Mouse (Mus musculus): ENCODE measurements around the gene Igsf21.

Gene Igsf21

DNA sequence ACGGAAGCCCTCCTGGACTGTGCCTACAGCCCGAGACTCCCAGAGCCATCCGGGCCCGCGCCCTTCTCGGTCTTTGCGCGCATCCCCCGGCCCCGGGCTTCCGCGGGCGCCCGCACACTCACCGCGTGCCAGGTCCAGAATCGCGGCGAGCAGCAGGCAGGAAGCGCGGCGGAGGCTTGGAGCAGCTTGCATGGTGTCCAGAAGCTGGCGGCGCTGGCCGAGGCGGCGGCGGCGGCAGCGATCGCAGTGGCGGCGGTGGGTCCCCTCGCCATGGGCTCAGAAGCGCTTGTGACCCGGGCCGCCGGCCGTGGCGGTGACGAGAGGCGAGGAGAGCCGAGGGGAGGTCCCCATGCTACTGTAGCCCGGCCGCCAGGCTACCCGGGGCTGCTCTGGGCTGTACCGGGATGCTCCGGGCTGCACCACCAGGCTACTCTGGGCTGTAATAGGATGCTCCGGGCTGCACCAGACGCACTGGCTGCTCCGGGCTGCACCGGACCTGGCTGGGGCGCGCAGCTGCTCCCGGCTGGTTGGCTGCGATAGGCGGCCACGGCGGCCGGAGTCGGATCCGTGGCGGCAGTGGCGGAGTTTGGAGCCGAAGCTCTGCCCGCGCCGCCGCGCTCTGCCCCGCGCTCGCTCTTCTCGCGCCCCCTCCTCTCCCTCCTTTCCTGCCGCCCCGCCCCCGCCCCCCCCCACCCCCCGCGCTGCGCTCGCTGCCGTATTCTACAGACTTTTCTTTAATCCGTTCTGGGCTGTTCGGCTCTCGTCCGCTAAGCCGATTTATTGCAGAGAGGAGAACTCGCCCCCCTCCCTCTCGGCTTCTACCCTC is at the start of gene Igsf21:
Gene Igsf21 (minus strand): TSS at position 605 of the 826 bp plus-strand sequence.
- in situ Hi-C loops (cut with MboI; ENCODE audit: low pct_unique_long_range_greater_than_20kb in 1 of 2, low sequenced_read_pairs in 2 of 2, unreplicated experiment in 1 of 2), result no loop called here

- in situ Hi-C loops (cut with MboI; ENCODE audit: low pct_unique_long_range_greater_than_20kb in 1 of 2, low sequenced_read_pairs in 2 of 2, unreplicated experiment in 1 of 2), result loop anchor here in 1 of 2 experiments (25.0 kb wide), 1 partner anchor 176 kb away; no protein-coding TSS in a partner anchor
These were observed 39.2 kb upstream of the Igsf21 start for GRCm38 (mm10) chr4:140285726-140286316.

DNA sequence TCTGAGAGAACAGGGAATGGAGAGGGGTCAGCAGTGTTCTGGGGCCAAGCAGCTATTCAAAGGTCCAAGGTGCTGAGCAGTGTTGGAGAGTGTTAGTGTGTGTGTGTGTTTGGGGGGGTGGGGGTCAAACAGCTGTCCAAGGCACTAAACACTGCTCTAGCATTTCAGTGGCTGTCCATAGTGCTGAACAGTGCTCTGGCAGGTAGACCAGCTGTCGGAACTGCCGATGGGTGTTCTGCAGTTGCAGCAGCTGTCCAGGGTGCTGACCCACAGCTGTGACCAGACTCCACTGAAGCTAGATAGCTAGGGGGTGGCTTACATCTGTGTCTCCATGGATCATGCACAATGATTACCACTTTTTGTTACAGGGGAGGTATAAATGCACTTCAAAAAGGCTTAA is 36.8 kb upstream of the Igsf21 start:
- in situ Hi-C loops (cut with MboI; ENCODE audit: low pct_unique_long_range_greater_than_20kb in 1 of 2, low sequenced_read_pairs in 2 of 2, unreplicated experiment in 1 of 2), result loop anchor here in 1 of 2 experiments (25.0 kb wide), 1 partner anchor 179 kb away; no protein-coding TSS in a partner anchor

- in situ Hi-C loops (cut with MboI; ENCODE audit: low pct_unique_long_range_greater_than_20kb in 1 of 2, low sequenced_read_pairs in 2 of 2, unreplicated experiment in 1 of 2), result loop anchor here in 1 of 2 experiments (25.0 kb wide), 1 partner anchor 184 kb away; no protein-coding TSS in a partner anchor
These were observed 31.7 kb upstream of the Igsf21 start for GRCm38 (mm10) chr4:140278269-140278668.

- in situ Hi-C loops (cut with MboI; ENCODE audit: low pct_unique_long_range_greater_than_20kb in 1 of 2, low sequenced_read_pairs in 2 of 2, unreplicated experiment in 1 of 2), result no loop called here
These were observed 25.3 kb upstream of the Igsf21 start for GRCm38 (mm10) chr4:140271913-140272312.

DNA sequence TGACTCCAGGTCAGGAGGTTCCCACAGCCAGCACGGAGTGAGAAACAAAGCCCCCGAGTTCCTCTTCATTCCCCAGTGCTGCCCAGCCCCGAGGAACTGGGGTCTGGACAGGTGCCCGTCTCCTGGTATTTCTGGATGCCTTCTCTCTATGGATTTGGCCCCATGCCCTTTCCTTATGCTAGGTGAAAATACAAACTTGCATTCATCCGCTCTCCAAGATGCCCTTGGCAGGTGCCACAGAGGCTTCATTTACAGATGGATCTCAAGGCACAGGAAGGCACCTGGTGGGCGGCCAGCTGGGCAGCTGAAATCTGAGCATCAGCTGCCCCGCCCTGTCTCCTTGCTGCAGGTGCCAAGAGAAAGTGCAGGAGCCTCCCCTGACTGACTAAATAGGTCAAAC is 23.9 kb upstream of the Igsf21 start:
- in situ Hi-C loops (cut with MboI; ENCODE audit: low pct_unique_long_range_greater_than_20kb in 1 of 2, low sequenced_read_pairs in 2 of 2, unreplicated experiment in 1 of 2), result no loop called here

DNA sequence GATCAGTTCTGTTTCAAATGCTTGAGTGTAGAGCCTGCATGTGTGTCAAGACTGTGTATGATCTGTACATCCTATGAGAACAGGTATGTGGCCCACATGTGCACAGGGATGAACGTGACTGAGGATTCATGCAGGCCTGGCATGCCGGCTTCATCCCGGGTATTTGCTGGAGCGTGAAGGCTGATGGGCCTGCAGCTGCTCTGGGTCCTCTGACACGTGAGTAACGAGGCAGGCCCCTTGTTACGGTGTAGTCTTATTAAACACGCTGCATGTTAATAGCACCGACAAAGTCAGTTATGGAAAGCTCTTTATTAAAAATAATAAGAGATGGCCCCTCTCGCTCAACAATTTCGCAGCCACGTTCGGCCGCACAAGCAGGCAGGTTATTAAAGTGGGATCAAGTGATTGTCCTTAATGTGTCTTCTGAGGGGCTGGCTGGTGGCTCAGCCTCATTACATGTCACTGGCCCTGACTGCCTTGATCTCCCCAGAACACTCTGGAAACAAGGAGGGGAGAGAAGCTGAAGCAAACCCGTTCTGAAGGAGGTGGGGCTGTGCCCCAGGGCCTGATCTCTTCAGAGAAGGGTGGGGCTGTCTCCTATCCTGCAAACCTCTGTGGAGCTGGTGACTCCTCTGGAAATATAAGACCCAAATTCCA is 22.7 kb upstream of the Igsf21 start:
- in situ Hi-C loops (cut with MboI; ENCODE audit: low pct_unique_long_range_greater_than_20kb in 1 of 2, low sequenced_read_pairs in 2 of 2, unreplicated experiment in 1 of 2), result no loop called here

DNA sequence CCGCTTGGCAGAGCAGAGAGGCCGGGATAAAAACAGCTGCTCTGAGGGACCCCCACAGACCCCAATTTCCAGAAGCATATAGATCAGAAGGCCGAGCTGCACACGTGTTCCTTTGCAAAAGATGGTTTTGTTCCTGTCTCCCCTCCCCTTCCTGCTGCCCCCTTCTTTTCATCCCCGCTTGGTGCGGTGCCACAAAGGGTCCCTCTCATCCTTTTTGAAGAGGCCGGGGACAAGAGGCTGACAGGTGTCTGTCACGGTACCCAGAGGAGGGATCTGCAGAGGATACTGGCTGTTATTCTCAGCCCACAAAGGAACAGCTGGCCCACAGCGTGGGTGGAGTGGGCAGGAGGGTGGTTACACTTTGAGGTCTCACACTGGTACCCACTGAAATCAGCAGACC is 21.3 kb upstream of the Igsf21 start:
- in situ Hi-C loops (cut with MboI; ENCODE audit: low pct_unique_long_range_greater_than_20kb in 1 of 2, low sequenced_read_pairs in 2 of 2, unreplicated experiment in 1 of 2), result no loop called here

- in situ Hi-C loops (cut with MboI; ENCODE audit: low pct_unique_long_range_greater_than_20kb in 1 of 2, low sequenced_read_pairs in 2 of 2, unreplicated experiment in 1 of 2), result no loop called here
These were observed 20.5 kb upstream of the Igsf21 start for GRCm38 (mm10) chr4:140267086-140267485.

DNA sequence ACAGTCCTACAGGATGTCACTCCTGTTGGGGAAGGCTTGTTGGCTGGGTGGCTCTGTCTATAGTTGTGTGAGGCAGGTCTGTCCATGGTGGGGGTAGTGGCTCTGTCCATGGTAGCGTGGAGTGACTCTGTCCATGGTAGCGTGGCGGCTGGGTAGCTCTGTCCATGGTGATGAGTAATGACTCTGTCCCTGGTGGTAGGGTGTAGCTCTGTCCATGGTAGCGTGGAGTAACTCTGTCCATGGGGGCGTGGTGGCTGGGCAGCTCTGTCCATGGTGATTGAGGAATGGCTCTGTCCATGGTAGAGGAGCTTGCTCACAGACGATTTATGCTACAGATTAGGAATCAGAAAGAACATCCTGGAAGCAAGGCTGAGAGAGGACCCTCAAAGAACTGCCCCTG is 12.4 kb upstream of the Igsf21 start:
- in situ Hi-C loops (cut with MboI; ENCODE audit: low pct_unique_long_range_greater_than_20kb in 1 of 2, low sequenced_read_pairs in 2 of 2, unreplicated experiment in 1 of 2), result no loop called here

DNA sequence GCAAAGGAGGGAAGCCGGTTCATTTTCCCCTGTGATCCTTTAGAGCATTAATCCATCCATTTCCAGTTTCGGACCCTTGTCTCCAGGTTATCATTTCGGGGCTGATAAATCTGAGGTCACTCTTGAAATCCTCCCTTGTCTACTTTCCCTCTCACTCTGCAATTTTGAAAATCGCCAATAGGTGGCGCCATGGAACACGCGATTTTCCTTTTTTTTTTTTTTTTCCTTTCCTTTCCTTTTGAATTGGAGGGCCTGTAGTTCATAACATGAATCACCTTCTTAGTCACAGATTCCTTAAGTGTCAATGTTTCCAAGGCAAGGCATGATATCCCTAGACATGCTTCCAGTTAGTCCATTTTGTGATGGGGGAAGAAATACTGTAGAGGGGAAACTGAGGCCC is 5.8 kb upstream of the Igsf21 start:
- in situ Hi-C loops (cut with MboI; ENCODE audit: low pct_unique_long_range_greater_than_20kb in 1 of 2, low sequenced_read_pairs in 2 of 2, unreplicated experiment in 1 of 2), result no loop called here

DNA sequence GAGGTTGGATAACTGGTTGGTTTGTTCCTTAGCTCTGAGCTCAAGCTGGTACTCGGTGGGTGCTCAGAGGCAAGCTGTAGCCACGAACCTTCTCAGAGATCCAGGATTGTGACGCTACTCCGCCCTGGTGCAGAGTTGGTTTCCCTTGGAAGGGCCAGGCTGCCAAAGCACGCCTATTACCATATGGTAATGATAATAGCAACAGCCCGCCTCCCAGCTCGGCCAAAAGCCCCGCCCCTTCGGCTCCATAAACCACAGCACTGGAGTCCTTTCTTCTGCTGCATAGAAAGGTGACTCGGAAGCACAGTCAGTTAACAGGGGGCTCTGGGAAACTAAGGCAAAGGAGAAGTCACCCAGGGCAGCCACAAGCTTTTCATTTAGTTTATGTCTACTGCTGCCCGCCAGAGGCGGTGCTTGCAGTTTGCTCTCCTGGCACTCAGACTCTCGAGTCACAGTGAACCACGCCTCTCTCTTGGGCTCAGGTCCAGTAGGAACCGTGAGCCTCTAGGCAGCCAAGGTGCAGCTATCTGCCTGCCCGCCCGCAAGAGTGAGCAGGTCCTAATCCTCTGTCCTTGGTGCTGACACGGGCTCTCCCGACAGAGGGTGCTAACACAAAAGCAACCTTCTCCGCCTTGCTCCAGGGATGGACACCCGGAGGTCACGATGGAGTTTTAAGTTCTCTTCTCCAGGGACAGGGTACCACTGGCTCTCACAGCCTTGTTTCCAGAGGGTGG is 2.6 kb upstream of the Igsf21 start:
- in situ Hi-C loops (cut with MboI; ENCODE audit: low pct_unique_long_range_greater_than_20kb in 1 of 2, low sequenced_read_pairs in 2 of 2, unreplicated experiment in 1 of 2), result no loop called here

DNA sequence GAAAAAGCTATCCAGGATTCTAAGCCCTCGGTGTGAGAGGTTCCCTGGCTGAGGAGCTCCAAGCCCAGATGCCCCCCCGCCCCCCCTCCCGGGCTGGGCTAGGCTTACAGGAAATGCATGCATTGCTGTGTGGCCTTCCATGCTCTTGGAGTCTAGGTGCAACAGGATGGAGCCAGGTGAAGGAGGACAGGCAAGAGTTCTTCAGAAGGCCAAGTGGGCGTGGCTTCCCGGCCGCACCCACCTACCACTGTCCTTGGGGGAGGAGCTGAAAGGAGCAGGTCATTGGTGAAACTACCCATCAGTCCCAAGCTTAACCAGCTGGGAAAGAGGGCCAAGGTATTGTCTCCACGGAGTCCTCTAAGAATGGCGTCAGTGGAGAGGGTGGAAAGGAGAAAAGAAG is 1.8 kb upstream of the Igsf21 start:
- in situ Hi-C loops (cut with MboI; ENCODE audit: low pct_unique_long_range_greater_than_20kb in 1 of 2, low sequenced_read_pairs in 2 of 2, unreplicated experiment in 1 of 2), result no loop called here

DNA sequence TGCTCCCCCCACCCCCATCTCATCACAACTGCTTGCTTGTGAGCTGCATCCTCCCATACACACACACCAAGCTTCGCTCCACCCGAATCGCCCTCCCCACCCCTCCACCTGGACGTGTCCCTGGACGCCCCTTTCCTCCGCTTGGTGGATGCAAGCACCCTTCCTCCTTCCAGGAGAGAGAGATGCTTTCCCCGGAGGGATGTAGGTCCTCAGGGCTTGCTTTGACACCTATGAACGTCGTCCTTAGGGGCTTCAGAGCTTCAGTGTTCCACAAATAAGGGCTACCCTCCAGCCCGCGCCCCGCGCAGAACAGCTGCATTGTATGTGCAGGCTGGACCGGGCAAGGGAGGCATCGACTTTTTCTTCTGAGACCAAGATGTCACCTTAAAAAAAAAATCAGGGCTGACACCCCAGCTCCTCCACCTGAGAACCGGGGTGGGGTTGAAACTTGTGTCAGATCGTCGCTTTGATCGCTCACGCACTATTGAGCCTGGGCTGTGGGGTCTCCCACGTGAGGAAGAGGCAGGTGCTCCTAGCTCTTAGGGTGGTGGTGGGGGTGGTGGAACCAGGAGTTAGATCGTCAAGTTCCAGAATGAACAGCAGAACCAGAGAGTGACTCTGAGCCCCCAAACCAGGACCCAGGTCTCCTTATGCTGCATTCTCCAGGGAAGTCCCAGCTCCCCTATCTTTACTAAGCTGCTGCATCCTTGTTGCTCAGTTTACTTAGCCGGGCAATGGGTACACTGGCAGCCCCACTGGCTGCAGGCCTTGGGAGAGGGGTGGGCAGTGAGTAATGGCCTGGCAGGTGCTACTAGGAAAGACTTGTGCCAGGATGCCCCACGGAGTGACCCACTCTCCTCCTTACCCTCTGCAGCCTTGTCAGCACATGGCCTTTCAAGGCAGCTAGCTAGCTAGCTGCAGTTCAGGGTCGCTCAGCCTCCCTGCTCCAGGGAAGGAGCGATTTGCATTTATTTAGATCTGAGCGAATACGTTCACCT is 721 bp upstream of the Igsf21 start:
- in situ Hi-C loops (cut with MboI; ENCODE audit: low pct_unique_long_range_greater_than_20kb in 1 of 2, low sequenced_read_pairs in 2 of 2, unreplicated experiment in 1 of 2), result no loop called here

GRCm38 (mm10) chr4:140245286-140246179 is 1.1 kb downstream of the Igsf21 start:
- in situ Hi-C loops (cut with MboI; ENCODE audit: low pct_unique_long_range_greater_than_20kb in 1 of 2, low sequenced_read_pairs in 2 of 2, unreplicated experiment in 1 of 2), result no loop called here

DNA sequence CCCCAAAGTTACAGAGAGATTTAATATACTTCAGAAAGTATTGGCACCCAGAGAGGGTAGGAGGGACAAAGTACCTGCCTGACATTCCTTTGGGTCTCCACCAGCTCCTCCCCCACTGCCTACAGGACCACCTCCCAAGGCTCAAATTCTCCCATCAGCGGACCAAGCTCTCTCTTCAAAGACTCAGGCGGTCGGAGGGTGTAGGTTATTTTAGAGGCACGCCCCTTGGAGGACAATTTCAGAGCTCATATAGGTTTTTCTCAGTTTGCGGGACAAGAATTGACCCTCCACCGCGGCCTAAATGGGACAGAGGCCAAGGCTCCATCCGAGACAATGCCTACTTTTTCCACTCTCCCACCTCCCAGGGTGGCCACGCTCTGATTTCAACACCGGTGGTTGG is 1.7 kb downstream of the Igsf21 start:
- in situ Hi-C loops (cut with MboI; ENCODE audit: low pct_unique_long_range_greater_than_20kb in 1 of 2, low sequenced_read_pairs in 2 of 2, unreplicated experiment in 1 of 2), result no loop called here

Data from mouse embryonic stem cell (cell line).